Mouse (Mus musculus): ENCODE measurements around the gene 9330182L06Rik. TPM values are rescaled to one million over a fixed set of nuclear protein-coding genes. Genes with fewer than 3 reads are reported as not detected.

The 9330182L06Rik gene
- total RNA-seq, 2 experiments from 2014 or later, result 0.64 to 1.1 TPM

DNA sequence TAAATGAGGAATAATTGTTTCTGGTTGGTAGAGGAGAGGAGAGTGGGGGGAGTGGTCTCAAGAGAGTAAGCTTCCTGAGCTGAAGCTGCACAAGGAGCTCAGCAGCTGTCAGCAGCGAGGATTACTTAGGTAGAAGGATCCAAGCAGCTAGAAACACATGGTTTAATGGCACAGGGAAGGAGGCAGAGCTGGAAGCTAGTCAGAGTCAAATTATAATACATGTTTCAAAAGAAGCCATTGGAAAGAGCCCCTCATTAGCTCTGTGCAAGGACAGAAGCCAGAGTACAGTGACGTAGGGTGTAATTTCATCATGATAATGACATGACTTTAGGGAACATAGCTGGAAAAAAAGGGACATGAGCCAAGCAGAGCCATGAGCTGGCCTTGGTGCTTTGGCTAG, 92.2 kb downstream of the 9330182L06Rik start:
- no peak for DNase-seq (ENCODE audit: low spot score in 2 of 2)

DNA sequence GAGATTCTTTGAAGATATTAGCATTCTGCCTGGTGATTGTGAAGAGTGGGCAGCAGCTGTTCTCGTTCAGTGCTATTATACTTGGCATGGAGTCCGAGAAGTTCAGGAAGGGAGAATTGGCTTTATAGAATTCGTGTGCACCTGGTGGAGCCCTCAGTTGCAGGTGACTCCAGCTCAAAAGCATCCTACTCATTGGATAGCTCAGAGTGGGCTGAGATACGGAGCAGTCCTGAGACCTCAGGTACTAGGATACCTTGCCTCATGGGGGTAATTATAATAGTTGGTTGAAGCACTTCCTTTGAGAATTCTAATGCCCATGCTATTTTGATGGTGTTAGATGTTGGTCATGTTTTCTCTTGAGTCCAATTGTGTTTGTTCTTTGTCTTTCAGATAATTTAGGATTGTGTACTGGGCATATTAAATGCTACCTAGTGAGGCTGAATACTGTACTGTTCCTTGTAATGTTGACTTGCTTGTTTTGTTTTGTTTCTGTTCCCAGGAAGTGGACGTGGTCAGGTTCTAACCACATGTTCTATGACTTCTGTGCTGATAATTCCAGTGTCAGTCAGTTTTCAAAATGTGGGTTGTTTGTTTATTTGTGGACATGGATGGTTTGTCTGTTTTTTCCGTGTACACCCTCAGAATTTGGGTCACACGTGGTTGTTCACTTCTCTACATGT, 96.2 kb downstream of the 9330182L06Rik start:
- DNase-seq (ENCODE audit: low spot score in 2 of 2), result no peak

DNA sequence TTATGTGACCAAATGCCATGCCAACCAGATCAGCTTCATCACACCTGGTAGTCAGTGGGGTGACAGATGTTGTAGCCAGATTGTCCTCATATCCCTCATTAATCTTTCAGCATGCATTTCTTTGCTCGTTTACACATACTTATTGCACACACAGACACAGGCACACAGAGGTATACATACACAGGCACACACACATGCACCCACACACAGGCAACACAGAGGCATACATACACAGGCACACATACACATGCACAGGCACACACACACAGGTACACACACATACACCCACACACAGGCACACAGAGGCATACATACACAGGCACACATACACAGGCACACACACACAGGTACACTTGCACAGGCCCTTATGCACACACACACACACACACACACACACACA, 99.0 kb downstream of the 9330182L06Rik start:
- DNase-seq (ENCODE audit: low spot score in 2 of 2), result no peak

DNA sequence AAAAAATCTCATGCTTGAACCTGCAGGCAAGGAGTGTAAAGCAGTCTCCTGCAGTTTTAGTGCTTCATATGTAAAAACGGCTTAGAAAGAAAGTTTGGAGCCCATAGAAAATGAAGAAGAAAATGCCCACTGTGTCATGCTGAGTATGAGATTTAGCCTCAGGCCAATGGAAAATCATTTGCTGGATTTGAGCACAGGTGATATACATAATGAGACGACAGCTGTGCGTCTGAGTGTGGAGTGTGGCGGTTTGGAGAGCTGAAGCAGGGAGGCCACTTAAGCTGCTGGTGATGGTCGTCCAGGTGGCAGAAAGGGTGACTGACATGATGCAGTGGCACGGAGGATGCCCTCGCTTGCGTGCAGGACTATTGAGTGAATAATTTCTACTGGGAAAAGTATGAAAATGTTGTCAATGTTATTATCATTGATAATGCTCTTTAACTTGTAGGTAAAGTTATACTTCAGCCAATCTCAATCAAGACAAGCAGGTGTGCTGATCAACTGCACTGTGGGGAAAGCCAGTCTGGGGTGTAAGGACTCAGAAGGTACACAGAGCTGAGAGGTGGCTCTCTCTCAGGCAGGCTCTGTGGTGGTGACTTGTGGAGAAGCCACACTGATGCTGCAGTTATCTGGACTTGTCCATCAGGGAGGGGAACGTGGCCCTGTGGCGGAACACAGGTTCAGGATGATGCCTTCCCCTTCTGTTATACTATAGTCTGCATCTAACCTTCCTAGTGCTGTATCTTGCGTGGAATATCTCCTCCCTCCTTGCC, 102.2 kb downstream of the 9330182L06Rik start:
- no peak for DNase-seq (ENCODE audit: low spot score in 2 of 2)

DNA sequence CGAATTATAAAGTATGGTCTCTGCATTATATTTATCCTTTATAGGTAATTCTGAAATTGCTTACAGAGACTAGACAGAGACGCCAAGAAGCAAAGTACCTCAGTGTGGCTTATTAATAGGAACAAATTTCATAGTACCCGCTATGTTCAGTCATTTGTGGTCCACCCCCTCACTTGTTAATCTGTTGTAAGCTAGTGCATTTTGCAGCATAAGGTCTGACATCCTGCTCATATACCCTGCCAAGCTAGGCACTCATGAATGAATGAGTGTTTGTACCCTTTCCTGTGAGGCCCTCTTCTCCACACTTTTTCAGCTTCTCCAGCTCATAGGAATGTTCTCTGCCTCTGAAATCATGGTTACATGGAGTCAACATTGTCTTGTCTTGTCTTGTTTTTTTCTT, 105.2 kb downstream of the 9330182L06Rik start:
- no peak for DNase-seq (ENCODE audit: low spot score in 2 of 2)

GRCm38 (mm10) chr5:9373341-9373740, 107.4 kb downstream of the 9330182L06Rik start:
- DNase-seq (ENCODE audit: low spot score in 2 of 2), result no peak

DNA sequence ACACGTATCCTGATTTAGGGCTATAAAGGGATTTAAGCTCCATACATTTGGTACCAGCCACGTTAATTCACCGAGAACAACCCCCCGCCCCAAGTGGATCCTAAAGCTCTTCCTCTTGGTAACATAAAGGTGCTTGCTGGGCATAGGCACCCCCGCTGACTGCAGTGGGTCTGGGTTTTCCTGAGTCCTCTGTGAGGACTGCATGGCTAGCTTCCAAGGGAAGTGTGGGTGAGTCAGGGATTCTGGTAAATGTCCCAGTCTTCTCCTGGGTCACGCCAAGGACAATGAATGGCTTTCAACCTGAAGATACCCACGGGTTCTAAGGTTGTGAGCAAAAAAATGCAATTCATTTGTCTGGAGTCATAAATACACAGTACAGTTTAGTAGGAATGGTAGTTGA, 124.0 kb downstream of the 9330182L06Rik start:
- DNase-seq (ENCODE audit: low spot score in 2 of 2), result no peak

GRCm38 (mm10) chr5:9391858-9392393, 126.0 kb downstream of the 9330182L06Rik start:
- DNase-seq (ENCODE audit: low spot score in 2 of 2), result no peak

DNA sequence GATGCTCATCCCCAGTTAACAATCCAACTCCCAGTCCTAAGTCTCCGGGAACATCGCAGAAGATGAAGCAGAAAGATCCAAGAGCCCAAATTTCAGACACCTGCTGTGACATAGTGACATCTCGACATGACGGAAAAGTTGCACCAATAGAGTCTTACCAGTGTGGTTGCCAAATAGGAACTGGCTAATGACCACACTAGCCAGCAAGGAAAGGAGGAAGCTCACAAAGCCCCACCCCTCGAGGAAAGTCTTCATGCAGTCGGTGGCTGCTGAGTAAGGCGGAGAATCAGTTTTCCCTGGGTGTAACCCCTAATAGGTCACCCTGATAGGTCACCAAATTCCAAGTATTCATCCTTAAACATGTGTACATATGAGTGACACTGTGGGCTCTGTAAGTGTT, 151.2 kb downstream of the 9330182L06Rik start:
- DNase-seq (ENCODE audit: low spot score in 2 of 2), result no peak

GRCm38 (mm10) chr5:9417802-9418201, 151.9 kb downstream of the 9330182L06Rik start:
- no peak for DNase-seq (ENCODE audit: low spot score in 2 of 2)

DNA sequence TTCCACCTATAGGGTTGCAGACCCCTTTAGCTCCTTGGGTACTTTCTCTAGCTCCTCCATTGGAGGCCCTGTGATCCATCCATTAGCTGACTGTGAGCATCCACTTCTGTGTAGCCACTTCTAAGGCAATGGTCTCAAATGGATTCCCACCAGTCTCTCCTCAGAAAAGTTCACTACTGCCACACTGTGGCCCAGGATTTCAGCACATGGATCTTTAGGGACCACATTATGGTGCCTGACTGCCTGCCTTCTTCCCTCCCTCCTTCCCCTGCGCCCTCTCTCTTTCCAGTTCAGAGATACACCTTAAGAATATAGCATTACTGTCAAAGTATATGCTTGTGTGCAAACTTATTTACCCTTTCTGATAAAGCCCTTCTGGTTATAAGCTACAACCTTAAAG, 154.0 kb downstream of the 9330182L06Rik start:
- no peak for DNase-seq (ENCODE audit: low spot score in 2 of 2)

DNA sequence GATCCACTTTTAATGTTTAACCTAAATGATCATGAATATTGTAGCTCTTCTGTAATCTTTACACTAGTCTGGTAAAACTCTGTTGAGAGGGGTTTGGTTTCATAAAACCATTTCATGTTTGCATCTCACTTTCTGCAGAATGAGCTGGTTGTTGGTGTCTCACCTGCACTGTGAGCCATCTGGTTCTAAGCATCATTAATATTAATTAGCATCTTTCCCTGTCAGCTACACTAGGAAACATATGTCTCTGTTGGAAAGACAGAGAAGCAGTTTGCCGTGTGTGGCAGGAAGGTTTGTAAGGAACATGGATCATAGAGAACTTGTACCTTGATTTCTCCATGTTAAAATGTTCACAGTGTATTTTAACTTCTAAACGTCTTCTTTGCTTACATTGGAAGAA, 158.5 kb downstream of the 9330182L06Rik start:
- no peak for DNase-seq (ENCODE audit: low spot score in 2 of 2)

DNA sequence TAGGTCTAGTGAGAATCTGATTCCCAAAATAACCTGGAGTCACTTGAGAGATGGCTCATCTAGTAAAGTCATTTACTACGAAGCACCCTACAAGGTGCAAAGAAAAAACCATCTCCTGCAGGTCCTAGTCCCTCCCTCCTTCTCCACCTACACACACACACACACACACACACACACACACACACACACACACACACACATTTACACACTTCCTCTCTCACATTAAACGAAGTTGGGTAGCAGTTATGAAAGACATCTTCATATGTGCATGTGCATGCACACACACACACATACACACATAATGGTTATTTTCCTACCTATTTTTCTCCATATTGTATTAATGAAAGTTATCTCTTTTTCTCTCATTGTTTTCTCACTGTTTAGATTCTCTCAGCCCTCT, 161.2 kb downstream of the 9330182L06Rik start:
- DNase-seq (ENCODE audit: low spot score in 2 of 2), result no peak

- no peak for DNase-seq (ENCODE audit: low spot score in 2 of 2)
These were observed 161.8 kb downstream of the 9330182L06Rik start for GRCm38 (mm10) chr5:9427581-9428241.

- no peak for DNase-seq (ENCODE audit: low spot score in 2 of 2)
These were observed 162.8 kb downstream of the 9330182L06Rik start for GRCm38 (mm10) chr5:9428728-9429127.

GRCm38 (mm10) chr5:9446146-9446545, 180.2 kb downstream of the 9330182L06Rik start:
- no peak for DNase-seq (ENCODE audit: low spot score in 2 of 2)

DNA sequence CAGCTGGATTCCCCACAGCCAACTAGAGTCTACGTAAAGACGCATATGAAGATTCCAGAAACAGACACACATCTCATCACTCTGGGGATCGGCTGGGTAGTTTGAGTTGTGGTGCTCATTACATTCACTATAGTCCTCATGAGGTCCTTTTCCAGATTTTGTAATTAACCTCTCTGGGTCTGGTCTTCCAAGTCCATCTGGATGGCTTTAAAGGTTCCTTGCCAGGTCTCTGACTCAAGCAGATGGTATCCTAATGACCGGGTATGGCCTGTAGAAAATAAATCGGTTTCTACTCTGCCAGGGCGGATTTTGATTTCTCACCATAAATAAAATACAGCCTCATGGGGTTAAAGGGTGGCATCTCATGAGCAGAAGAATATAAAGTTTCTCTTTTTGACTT, 183.0 kb downstream of the 9330182L06Rik start:
- no peak for DNase-seq (ENCODE audit: low spot score in 2 of 2)

DNA sequence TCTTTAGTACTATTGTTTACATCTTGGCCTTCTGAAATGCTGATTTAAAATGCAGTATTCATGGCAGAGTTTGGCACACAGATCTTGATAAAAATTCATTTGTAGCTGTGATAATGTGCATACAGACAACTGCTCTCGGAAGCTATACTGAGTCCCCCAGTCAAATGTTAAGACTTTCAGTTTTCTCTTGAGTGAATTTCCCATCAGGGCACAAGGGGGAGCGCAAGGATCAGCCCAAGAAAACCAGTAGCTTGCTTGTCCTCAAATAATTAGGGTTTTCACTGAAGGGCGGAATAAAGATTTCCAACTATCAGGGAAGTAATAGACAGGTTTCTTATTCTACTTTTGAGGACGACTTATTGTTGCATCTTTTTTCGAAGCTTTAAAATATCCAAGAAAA, 183.7 kb downstream of the 9330182L06Rik start:
- no peak for DNase-seq (ENCODE audit: low spot score in 2 of 2)

DNA sequence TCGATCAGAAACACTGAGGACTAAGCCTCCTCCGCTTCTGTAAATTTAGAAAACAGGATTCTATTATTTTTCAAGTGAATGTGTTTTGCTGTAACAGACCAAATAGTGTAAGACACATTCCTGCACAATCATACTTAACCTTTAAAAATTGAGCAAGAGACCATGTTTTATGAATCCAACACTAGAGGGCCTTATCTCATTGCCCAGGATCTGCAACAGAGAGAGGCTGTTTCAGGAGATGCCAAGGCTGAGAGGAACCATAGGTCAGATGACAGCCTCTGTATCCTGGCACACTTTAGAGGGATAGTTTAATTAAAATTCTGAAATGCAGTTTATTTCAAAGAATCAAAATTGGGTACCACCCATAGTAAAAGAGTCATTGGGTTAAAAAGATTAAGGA, 187.4 kb downstream of the 9330182L06Rik start:
- no peak for DNase-seq (ENCODE audit: low spot score in 2 of 2)

GRCm38 (mm10) chr5:9477587-9477986, 211.7 kb downstream of the 9330182L06Rik start:
- DNase-seq (ENCODE audit: low spot score in 2 of 2), result no peak

GRCm38 (mm10) chr5:9495456-9495855, 229.5 kb downstream of the 9330182L06Rik start:
- no peak for DNase-seq (ENCODE audit: low spot score in 2 of 2)

- DNase-seq (ENCODE audit: low spot score in 2 of 2), result no peak
These were observed 231.3 kb downstream of the 9330182L06Rik start for GRCm38 (mm10) chr5:9497235-9497634.
